Mouse (Mus musculus): ENCODE data around the gene Nfib.

- TF ChIP-seq CTCF (IDR thresholded peaks at IDR 0.05; ENCODE audit: low read depth, low read length) (no peak), POLR2A (IDR thresholded peaks at IDR 0.05; ENCODE audit: extremely low read depth, insufficient read depth, low read length) (no peak)
Observed at GRCm38 (mm10) chr4:82315710-82316109, 389.8 kb downstream of the Nfib start.

Data from liver, adult 2 months (tissue).